Mouse (Mus musculus) 416B (cell line): Measurements from ENCODE around the gene Rbms1.

ENCODE experiments used
- DNase-seq: peaks from one replicate; pipeline ENCODE4 v3.0.0; 2011; ENCODE audit warnings: low read depth

Gene Rbms1

GRCm38 (mm10) chr2:60756218-60756617 is 206.8 kb downstream of the Rbms1 start:
- no peak for DNase-seq

GRCm38 (mm10) chr2:60755101-60755500 is 207.9 kb downstream of the Rbms1 start:
- no peak for DNase-seq

- no peak for DNase-seq
These were observed 211.7 kb downstream of the Rbms1 start for GRCm38 (mm10) chr2:60751274-60751673.

DNA sequence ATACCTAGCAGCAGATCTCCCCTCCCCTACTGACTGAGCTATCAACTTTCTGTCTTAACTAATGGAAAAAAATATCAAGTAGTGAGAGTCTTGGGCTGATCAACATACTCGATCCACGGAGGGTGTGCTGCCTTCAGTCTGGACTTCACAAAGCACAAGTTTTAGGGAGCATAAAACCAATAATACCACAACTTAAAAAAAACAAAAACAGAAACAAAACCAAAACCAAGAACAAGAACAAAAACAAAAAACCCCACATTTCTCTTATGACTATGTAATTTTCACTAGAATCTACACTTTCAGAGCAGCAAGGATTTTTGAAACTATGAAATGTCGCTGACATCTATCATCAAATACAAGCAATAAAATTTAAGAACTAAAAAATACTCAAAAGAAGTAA is 212.4 kb downstream of the Rbms1 start:
- no peak for DNase-seq

DNA sequence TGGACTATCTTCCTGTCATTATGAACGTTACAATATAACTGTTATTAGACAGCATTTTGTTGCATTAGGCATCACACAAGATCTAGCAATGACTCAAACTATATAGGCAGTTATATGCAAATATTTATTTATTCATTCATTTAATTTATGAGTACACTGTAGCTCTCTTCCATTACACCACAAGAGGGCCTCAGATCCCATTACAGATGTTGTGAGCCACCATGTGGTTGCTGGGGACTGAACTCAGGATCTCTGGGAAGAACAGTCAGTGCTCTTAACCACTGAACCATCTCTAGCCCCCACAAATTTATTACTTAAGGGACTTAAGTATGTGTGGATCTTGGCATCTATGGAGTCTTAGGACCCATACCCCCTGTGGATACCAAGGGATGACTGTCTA is 214.4 kb downstream of the Rbms1 start:
- DNase-seq = peak; percentile 50

DNA sequence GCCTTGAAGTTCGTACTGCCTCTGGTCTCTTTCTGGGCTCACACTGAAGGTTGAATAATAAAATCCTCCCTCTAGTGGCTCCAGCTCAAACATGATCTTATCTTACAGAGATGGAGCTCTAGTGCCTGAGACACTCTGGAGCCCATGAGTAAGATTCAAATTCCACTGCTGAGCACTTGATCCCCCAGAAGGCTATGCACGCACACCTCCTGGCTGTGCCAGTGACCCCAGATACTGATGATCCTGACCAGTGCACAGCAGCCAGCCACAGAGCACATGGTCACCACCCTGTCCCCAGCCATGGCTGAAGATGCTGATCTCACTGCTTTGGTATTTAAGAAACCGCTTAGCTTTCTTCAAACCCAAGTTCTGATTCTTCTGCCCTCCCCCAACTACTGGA is 215.4 kb downstream of the Rbms1 start:
- peak; percentile 30 for DNase-seq

DNA sequence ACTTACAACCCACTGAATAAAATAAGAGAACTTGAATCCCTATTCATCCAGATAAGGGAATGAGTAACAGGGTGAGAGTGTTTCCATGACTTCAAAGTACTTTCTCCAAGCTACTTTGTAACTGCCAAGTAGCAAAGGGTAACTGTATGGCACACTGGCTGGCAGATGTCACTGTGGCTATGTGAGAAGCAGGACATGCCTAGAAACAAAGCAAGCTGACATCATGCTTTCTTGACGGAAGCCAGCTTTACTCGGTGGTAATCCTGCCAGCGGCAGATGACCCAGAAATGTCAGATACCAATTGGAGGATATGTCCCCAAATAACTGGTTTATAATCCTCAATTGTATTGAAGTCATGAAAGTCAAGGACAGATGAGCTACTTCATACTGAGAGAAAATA is 218.3 kb downstream of the Rbms1 start:
- DNase-seq = no peak

GRCm38 (mm10) chr2:60739389-60740137 is 223.4 kb downstream of the Rbms1 start:
- DNase-seq = peak; percentile 84

DNA sequence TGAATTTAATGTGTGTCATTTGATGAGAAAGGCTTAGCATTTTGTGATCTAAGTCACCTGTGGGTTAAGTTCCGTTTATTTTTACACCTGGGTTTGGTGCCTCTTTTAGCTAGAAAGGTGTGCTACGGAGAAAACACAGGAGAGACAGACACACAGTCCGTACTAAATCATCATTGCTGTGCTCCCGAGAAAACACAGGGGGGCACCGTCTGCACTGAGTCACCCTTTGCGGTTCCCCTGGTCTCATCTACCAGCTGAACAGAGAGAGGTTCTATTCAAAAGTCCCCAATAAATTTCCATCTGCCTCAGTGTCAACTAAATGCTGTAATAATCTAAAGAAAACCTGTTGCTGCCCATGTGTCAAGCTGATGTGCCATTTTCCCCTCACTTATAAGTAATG is 232.1 kb downstream of the Rbms1 start:
- peak; percentile 30 for DNase-seq

GRCm38 (mm10) chr2:60730024-60730423 is 233.0 kb downstream of the Rbms1 start:
- no peak for DNase-seq

DNA sequence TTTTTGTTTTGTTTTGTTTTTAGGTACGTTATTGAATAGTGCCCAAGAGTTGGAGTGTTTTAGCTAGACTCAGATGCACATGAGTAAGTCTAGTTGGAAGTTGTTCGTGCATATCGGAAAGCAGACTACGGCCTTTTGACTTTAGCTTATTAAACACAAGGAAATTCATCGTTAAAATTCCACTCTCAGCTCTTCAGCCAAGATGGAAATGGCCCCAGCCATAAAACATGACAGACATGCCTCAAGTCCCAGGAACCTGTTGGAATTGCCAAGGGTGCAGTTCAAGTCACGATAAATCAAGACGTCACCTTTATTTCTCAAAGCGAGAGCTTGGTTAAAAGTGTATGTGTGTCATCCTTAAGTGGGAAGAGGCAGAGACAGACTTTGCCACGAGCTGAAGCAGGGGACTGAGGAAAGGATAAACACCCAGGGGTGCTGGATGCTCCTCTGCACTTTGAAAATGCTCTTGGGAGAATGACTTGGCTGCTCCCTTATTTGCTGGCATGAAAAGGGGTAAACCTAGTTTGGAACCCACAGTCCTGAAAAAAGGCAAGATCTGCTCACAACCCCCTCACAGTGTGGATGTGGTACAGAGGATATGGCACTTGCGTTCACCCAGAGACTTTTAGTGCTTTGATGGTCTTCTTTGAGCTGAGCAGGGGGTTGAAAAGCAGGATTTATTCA is 233.9 kb downstream of the Rbms1 start:
- no peak for DNase-seq

DNA sequence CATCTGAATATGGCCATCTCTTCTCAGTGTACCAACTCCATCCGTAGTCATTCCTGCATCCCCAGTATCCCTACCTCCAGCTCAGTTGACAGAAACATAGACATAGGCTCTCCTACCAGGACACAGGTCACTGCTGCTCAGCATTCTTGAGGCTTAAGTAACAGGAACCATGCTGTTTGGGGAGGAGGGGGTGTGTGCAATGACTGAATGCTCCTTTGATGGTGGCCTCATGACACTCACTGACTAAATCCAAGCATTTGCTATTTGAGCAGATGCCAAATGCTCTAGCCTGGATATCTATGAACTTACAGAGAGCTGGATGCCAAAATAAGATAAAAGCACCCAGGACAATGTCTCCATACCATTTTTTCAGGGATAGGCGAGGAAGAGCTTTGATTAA is 238.3 kb downstream of the Rbms1 start:
- no peak for DNase-seq

DNA sequence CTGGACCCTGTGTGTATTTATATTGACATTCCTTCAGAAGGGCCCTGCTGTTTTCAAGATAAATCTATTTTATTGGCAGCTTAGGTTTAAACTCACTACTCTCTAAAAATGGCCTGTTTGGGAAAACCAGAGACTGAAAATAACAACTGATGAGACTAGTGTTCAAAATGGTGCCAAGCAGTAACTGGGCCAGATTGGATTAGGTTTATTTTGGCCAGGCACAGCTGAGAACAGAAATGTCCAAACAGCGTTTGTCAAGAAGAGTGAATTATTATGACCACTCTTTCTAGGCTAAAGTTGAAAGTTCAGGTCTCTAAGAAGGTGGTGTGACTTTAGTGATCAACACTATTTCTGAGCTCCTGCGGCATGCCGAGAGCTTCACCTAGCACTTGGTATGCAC is 240.0 kb downstream of the Rbms1 start:
- no peak for DNase-seq

DNA sequence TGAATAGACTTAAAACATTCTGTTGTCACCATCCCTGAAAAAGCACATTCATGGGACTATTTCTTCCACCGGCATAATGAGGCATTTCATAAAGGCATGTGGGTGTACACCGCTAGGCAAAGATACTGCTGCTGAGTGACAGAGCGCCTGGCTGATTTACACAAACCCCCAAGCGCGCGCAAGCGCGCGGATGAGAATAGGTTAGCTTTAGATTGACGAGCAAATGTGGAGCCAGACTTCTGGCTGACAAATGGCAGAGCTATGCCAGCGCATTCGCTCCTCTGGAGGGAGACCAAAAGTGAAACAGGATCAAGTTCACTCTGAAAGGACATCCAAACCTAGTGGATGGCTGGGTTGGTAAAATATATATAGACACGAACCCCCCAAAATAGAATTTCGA is 240.5 kb downstream of the Rbms1 start, which contains the start of gene Itgb6:
Gene Itgb6, minus strand, starts transcription at position 130 of the 400 bp plus-strand sequence.
- DNase-seq = no peak

GRCm38 (mm10) chr2:60720906-60721305 is 242.1 kb downstream of the Rbms1 start:
- DNase-seq = peak; percentile 58

DNA sequence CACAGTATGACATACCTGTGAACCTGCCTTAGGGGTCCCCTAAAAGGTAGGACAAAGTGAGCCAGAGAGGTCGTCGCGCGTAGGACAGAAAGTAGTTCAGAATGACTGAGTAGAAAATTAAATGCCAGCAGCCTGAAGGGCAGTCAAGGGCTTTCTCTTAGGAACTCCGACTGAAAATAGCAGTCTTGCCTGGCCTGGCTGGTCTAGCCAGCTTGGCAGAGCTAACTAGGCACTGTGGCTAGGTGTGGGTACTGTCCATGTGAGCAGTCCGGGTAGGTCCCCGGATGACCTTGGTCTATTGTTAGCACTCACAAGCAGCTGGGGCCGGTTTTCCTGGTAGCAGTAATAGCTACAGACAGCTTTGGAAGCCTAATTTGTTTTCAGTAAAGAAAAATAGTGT is 242.8 kb downstream of the Rbms1 start:
- peak; percentile 25 for DNase-seq

GRCm38 (mm10) chr2:60717348-60717747 is 245.6 kb downstream of the Rbms1 start:
- no peak for DNase-seq

- no peak for DNase-seq
These were observed 246.4 kb downstream of the Rbms1 start for GRCm38 (mm10) chr2:60716549-60716948.

- DNase-seq = no peak
These were observed 247.2 kb downstream of the Rbms1 start for GRCm38 (mm10) chr2:60715771-60716170.

GRCm38 (mm10) chr2:60714971-60715502 is 248.0 kb downstream of the Rbms1 start:
- no peak for DNase-seq

- DNase-seq = peak; percentile 56
These were observed 248.5 kb downstream of the Rbms1 start for GRCm38 (mm10) chr2:60714475-60714874.

DNA sequence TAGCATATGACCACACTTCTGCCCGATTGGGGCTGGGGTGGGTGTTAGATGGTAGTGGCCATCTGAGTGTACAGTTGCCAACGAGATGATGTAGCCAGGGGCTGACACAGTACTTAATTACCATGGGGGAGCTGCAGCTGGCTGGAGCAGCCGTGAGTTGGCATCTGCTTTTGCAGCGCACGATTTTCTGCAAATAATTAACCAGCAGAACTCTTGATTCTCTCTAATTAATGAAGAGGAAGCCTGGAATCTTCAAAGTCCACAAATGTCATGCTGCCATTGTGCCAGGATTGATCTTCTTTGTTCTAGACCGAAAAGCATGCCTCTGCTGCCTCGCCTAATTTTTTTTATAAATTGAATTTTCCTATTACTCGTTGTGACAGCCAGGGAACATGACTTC is 249.1 kb downstream of the Rbms1 start:
- DNase-seq = no peak

DNA sequence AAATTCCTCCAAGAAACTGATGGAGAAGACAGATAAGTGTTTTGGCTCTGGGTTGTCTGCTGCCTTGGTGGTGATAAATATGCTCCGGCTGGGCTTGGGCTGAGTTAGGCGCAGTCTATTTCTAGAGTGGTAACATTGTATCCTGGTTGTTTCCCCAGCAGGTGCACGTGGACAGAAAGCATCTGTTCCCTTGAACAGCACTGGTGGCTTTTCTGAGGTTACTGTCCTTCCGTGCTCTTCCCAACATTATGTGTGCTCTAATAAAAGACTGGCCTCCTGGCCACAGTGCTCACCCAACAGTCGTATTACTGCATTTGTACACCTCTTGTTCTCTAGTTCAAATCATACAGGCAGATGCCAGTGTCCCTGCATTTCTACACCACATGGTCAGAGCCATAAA is 250.1 kb downstream of the Rbms1 start:
- no peak for DNase-seq
